Mouse (Mus musculus): ENCODE measurements around the gene Arl15. TPM values are rescaled to one million over a fixed set of nuclear protein-coding genes. Genes with fewer than 3 reads are reported as not detected.
A peak's percentile ranks its signal among the peaks of the same experiment; 100 is the strongest.

Arl15 gene
- polyA plus RNA-seq, 1 experiment from 2014 or later: 6.7 TPM

DNA sequence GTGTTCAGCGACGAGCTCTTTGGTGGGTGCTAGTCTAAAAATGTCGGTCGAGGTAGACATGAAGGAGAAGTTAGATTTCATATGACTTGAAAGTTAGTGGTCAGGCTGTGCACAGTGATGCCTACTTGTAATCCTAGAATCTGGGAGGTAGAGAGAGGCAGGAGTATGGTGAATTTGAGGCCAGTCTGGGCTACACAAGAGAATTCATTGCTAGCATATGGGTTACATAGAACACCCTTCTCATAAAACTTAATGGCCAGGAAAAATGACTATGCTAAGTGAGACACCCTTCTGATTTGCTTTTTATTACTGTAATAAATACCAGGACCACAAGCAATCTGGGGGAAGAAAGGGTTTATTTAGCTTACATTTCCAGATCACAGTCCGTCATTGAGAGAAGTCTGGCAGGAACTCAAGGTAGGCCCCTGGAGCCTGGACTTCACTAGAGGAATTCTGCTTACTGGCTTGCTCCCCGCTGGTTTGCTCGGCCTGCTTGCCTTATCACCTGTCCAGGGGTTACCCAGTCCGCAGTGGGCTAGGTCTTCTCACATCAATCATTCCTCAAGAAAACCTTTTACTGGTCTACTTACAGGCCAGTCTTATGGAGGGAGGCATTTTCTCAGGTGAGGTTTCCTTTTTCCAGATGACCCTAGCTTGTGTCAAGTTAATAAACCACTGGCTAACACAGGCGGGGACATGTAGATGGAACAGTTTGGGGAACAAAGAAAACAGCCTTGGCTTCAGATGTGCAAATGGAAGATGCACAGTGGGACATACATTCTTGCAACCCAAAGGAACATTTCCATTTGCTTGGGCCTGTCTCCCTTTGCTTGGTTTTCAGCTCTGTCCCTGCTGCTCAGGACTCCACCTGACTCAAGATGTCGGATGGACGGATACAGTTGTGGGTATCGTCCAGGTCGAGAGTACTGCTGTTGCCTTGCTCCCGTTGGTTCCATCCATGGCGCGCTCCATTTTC, 44.6 kb downstream of the Arl15 start:
- Histone ChIP-seq H3K4me1 (replicated peaks) (no peaks in the 10 kb centered on the region), H3K4me3 (replicated peaks) (no peak overlapping the region), H3K27ac (no peak overlapping the region), H3K9me3 (no peaks in the 10 kb centered on the region), H3K9ac (no peak overlapping the region), H3K36me3 (no peaks in the 10 kb centered on the region), H3K4me2 (replicated peaks) (no peak overlapping the region), H3K27me3 (replicated peaks) (no peaks in the 10 kb centered on the region)
- ATAC-seq: no peak
- 93% methylated on average over 16 of the region's 16 CpGs for WGBS

- no peaks in the 10 kb centered on the region for H3K27me3 ChIP-seq (replicated peaks)
- H3K9ac ChIP-seq: no peak overlapping the region
- no peaks in the 10 kb centered on the region for H3K9me3 ChIP-seq
- H3K27ac ChIP-seq: no peak overlapping the region
- H3K36me3 ChIP-seq: no peaks in the 10 kb centered on the region
- H3K4me2 ChIP-seq (replicated peaks): no peak overlapping the region
- no peak for ATAC-seq
- no peaks in the 10 kb centered on the region for H3K4me1 ChIP-seq (replicated peaks)
- no peak overlapping the region for H3K4me3 ChIP-seq (replicated peaks)
- 80% methylated on average over 6 of the region's 6 CpGs for WGBS
Measured at GRCm38 (mm10) chr13:113840421-113840820, 46.1 kb downstream of the Arl15 start.

DNA sequence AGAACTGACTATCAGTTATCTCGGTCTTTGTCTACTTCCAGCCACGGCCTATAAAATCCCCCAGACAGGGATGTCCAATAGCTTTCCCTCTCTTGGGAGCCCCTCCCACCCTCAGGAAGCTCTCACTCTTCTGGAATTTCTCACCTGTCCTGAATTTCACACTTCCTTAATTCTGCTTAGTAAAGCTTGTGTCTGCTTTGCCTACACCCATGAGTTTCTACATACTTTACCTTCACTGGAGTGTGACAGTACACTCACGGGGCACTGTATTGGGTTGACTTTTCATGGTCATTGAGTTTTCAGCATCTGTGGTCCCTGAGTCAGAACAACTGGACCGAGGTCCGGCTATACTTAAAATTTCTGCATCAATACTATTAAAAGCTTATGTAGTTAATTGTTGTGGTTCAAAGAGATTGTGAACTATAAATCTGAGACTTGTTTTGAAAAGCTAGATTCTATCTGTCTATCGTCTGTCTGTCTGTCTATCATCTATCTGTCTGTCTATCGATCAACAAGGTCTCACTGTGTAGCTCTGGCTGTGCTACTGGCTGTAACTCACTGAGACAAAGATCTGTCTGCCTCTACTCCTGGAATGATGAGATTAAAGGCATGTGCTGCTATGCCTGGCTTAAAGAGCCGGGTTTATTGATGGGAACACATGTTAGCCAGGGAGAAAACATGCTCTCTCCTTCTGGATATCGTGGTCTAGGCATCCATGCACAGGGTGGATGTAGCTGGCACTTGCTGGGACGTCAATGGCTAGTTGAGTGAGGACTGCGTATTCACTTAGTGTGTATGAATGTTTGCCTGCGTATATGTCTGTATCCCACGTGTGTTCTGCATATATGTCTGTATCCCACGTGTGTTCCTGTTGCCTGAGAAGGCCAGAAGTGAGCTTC, 48.4 kb downstream of the Arl15 start:
- Histone ChIP-seq H3K27ac (no peak overlapping the region), H3K4me2 (replicated peaks) (no peak overlapping the region)

GRCm38 (mm10) chr13:113843310-113843649, 49.0 kb downstream of the Arl15 start:
- H3K4me1 ChIP-seq (replicated peaks): no peaks in the 10 kb centered on the region
- WGBS: 61% methylated on average over 3 of the region's 3 CpGs
- no peaks in the 10 kb centered on the region for H3K36me3 ChIP-seq
- ATAC-seq: peak; percentile 25; the same call in 1 of the 2 replicates
- no peaks in the 10 kb centered on the region for H3K27me3 ChIP-seq (replicated peaks)
- H3K4me2 ChIP-seq (replicated peaks): no peak overlapping the region
- no peaks in the 10 kb centered on the region for H3K9me3 ChIP-seq
- no peak overlapping the region for H3K4me3 ChIP-seq (replicated peaks)
- no peak overlapping the region for H3K27ac ChIP-seq
- no peak overlapping the region for H3K9ac ChIP-seq

More for the DNA sequence above, 48.4 kb downstream of the Arl15 start:
- Histone ChIP-seq H3K9me3 (no peaks in the 10 kb centered on the region), H3K27me3 (replicated peaks) (no peaks in the 10 kb centered on the region), H3K4me3 (replicated peaks) (no peak overlapping the region), H3K36me3 (no peaks in the 10 kb centered on the region), H3K4me1 (replicated peaks) (no peaks in the 10 kb centered on the region), H3K9ac (no peak overlapping the region)
- 87% methylated on average over 14 of the region's 14 CpGs for WGBS
- ATAC-seq: no peak

GRCm38 (mm10) chr13:113843901-113844300, 49.6 kb downstream of the Arl15 start:
- Histone ChIP-seq H3K27ac (no peak overlapping the region), H3K4me2 (replicated peaks) (no peak overlapping the region), H3K27me3 (replicated peaks) (no peaks in the 10 kb centered on the region), H3K36me3 (no peaks in the 10 kb centered on the region), H3K9ac (no peak overlapping the region), H3K4me1 (replicated peaks) (no peaks in the 10 kb centered on the region), H3K4me3 (replicated peaks) (no peak overlapping the region), H3K9me3 (no peaks in the 10 kb centered on the region)
- WGBS: 96% methylated on average over 8 of the region's 8 CpGs
- no peak for ATAC-seq

GRCm38 (mm10) chr13:113844717-113845116, 50.4 kb downstream of the Arl15 start:
- Histone ChIP-seq H3K4me3 (replicated peaks) (no peak overlapping the region), H3K27ac (no peak overlapping the region), H3K9ac (no peak overlapping the region), H3K36me3 (no peaks in the 10 kb centered on the region), H3K4me2 (replicated peaks) (no peak overlapping the region), H3K9me3 (no peaks in the 10 kb centered on the region), H3K27me3 (replicated peaks) (no peaks in the 10 kb centered on the region), H3K4me1 (replicated peaks) (no peaks in the 10 kb centered on the region)
- no peak for ATAC-seq
- 88% methylated on average over 4 of the region's 4 CpGs for WGBS

DNA sequence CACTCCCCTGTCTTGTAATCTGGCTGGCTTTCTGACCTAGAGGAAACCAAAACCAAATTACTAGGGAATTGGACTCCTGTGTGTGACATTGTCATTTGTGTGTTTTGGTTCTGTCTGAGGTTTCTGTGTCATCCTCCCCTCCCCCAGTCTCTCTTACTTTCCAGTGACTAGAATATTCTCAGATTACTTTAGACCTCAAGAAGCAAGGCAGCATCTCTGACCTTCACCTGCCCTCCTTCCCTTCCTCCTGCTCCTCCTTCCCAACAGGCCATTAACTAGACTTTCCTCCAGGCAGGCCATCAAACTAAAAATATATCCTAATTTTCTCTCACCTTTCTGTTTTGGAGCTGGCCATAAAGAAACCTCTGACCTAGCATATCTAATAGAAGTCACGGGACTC, 50.9 kb downstream of the Arl15 start:
- 58% methylated on average over 1 of the region's 1 CpGs for WGBS

GRCm38 (mm10) chr13:113846413-113846812, 52.1 kb downstream of the Arl15 start:
- no peak overlapping the region for H3K9ac ChIP-seq

More for the DNA sequence above, 50.9 kb downstream of the Arl15 start:
- no peaks in the 10 kb centered on the region for H3K36me3 ChIP-seq
- no peak overlapping the region for H3K4me2 ChIP-seq (replicated peaks)
- ATAC-seq: no peak
- H3K9me3 ChIP-seq: no peaks in the 10 kb centered on the region
- H3K27me3 ChIP-seq (replicated peaks): no peaks in the 10 kb centered on the region
- no peak overlapping the region for H3K9ac ChIP-seq
- no peaks in the 10 kb centered on the region for H3K4me1 ChIP-seq (replicated peaks)
- H3K4me3 ChIP-seq (replicated peaks): no peak overlapping the region
- no peak overlapping the region for H3K27ac ChIP-seq

GRCm38 (mm10) chr13:113850431-113851034, 56.2 kb downstream of the Arl15 start:
- Histone ChIP-seq H3K4me3 (replicated peaks) (no peak overlapping the region), H3K9ac (no peak overlapping the region), H3K36me3 (no peaks in the 10 kb centered on the region), H3K27me3 (replicated peaks) (no peaks in the 10 kb centered on the region), H3K27ac (no peak overlapping the region), H3K4me1 (replicated peaks) (no peaks in the 10 kb centered on the region), H3K9me3 (no peaks in the 10 kb centered on the region), H3K4me2 (replicated peaks) (no peak overlapping the region)
- ATAC-seq: no peak
- 76% methylated on average over 8 of the region's 8 CpGs for WGBS

More at GRCm38 (mm10) chr13:113846413-113846812, 52.1 kb downstream of the Arl15 start:
- H3K36me3 ChIP-seq: no peaks in the 10 kb centered on the region
- H3K4me2 ChIP-seq (replicated peaks): no peak overlapping the region
- no peaks in the 10 kb centered on the region for H3K9me3 ChIP-seq
- 75% methylated on average over 10 of the region's 10 CpGs for WGBS
- ATAC-seq: no peak
- no peaks in the 10 kb centered on the region for H3K4me1 ChIP-seq (replicated peaks)
- no peak overlapping the region for H3K27ac ChIP-seq
- H3K4me3 ChIP-seq (replicated peaks): no peak overlapping the region
- no peaks in the 10 kb centered on the region for H3K27me3 ChIP-seq (replicated peaks)

- ATAC-seq: no peak
- H3K9ac ChIP-seq: no peak overlapping the region
- no peak overlapping the region for H3K4me3 ChIP-seq (replicated peaks)
- H3K27me3 ChIP-seq (replicated peaks): no peaks in the 10 kb centered on the region
- H3K9me3 ChIP-seq: no peaks in the 10 kb centered on the region
- no peaks in the 10 kb centered on the region for H3K4me1 ChIP-seq (replicated peaks)
- WGBS: 81% methylated on average over 13 of the region's 13 CpGs
- no peak overlapping the region for H3K4me2 ChIP-seq (replicated peaks)
- H3K36me3 ChIP-seq: no peaks in the 10 kb centered on the region
- no peak overlapping the region for H3K27ac ChIP-seq
Measured at GRCm38 (mm10) chr13:113851602-113852375, 57.5 kb downstream of the Arl15 start.

DNA sequence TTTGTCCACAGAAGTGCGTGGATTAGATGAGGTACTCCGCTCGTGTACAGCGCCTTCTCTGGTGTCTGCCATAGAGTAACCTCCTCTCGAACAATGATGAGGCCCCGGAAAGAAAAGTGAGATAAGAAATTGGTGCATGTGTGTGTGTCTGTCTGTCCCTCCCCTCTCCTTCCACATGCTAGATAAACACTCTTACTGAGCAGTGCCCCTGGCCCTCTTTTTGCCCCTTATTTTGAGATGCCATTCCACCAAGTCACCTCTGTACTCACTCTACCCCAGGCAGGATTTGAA, 58.0 kb downstream of the Arl15 start:
- Histone ChIP-seq H3K27ac (no peak overlapping the region), H3K9me3 (no peaks in the 10 kb centered on the region), H3K4me2 (replicated peaks) (no peak overlapping the region), H3K4me3 (replicated peaks) (no peak overlapping the region), H3K27me3 (replicated peaks) (no peaks in the 10 kb centered on the region), H3K9ac (no peak overlapping the region), H3K4me1 (replicated peaks) (no peaks in the 10 kb centered on the region), H3K36me3 (no peaks in the 10 kb centered on the region)
- WGBS: 93% methylated on average over 6 of the region's 6 CpGs
- no peak for ATAC-seq

- H3K4me2 ChIP-seq (replicated peaks): no peak overlapping the region
- no peaks in the 10 kb centered on the region for H3K27me3 ChIP-seq (replicated peaks)
- H3K36me3 ChIP-seq: no peaks in the 10 kb centered on the region
- H3K9me3 ChIP-seq: no peaks in the 10 kb centered on the region
- H3K4me3 ChIP-seq (replicated peaks): no peak overlapping the region
- H3K9ac ChIP-seq: no peak overlapping the region
- no peak for ATAC-seq
- no peaks in the 10 kb centered on the region for H3K4me1 ChIP-seq (replicated peaks)
- no peak overlapping the region for H3K27ac ChIP-seq
- 89% methylated on average over 4 of the region's 4 CpGs for WGBS
Measured at GRCm38 (mm10) chr13:113854146-113854545, 59.8 kb downstream of the Arl15 start.

Data from intestine, embryonic 15.5 days (tissue).